Mouse (Mus musculus) CH12.LX (cell line): Measurements from ENCODE around the gene Apex1. TPM values are rescaled to one million over a fixed set of nuclear protein-coding genes. Genes with fewer than 3 reads are reported as not detected.
A peak's percentile ranks its signal among the peaks of the same experiment; 100 is the strongest.

Experiments used
- DNase-seq: peaks from one replicate; pipeline ENCODE4 v3.0.0-alpha.2; 2013; ENCODE audit errors: extremely low read depth
- H3K27ac ChIP-seq: 2 replicates; pipeline ENCODE4 v1.5.1; 2012; ENCODE audit warnings: low read depth, mild to moderate bottlenecking, control low read depth, moderate library complexity; ENCODE audit not compliant: insufficient read depth
- H3K27me3 ChIP-seq: replicated peaks from 2 replicates; pipeline ENCODE3; 2012; ENCODE audit warnings: inconsistent platforms
- H3K36me3 ChIP-seq, 2 experiments: replicated peaks in 1 of 2; 2 replicates each; pipeline versions ENCODE3 to v1.6.1; 2012; ENCODE audit warnings: inconsistent platforms in 1 of 2, low read length in 1 of 2, mild to moderate bottlenecking in 1 of 2, mixed read lengths in 1 of 2, moderate library complexity in 1 of 2; ENCODE audit not compliant: control insufficient read depth in 1 of 2, insufficient read depth in 1 of 2
- H3K4me1 ChIP-seq, 2 experiments: 2 replicates each; pipeline ENCODE4 v1.6.1; 2012; ENCODE audit warnings: inconsistent platforms in 1 of 2, moderate library complexity in 1 of 2; ENCODE audit not compliant: insufficient read depth in 2 of 2, control insufficient read depth in 1 of 2
- H3K4me2 ChIP-seq: 2 replicates; pipeline ENCODE4 v1.6.1; 2012; ENCODE audit warnings: low read depth, mild to moderate bottlenecking, control low read depth; ENCODE audit not compliant: poor library complexity, insufficient read depth, severe bottlenecking
- H3K4me3 ChIP-seq, 3 experiments: fragments of 150-350 bp in 1 of 3; sonication (generic) in 1 of 3; replicated peaks in 1 of 3; 2 replicates each; pipeline versions ENCODE3 to v1.5.1; 2011 to 2012; ENCODE audit warnings: low read depth in 2 of 3, low read length in 2 of 3, mild to moderate bottlenecking in 2 of 3, moderate library complexity in 2 of 3, control low read depth in 1 of 3, improper control_type of control experiment in 1 of 3, inconsistent platforms in 1 of 3, mixed read lengths in 1 of 3; ENCODE audit not compliant: poor library complexity in 1 of 3
- H3K79me2 ChIP-seq: replicated peaks from 2 replicates; pipeline ENCODE4 v1.6.1; 2012; ENCODE audit warnings: mild to moderate bottlenecking, moderate library complexity; ENCODE audit not compliant: control insufficient read depth, poor library complexity, insufficient read depth, severe bottlenecking; ENCODE audit errors: extremely low read depth
- H3K9ac ChIP-seq: 2 replicates; pipeline ENCODE4 v1.6.1; 2012; ENCODE audit warnings: low read depth, mild to moderate bottlenecking, control low read depth, moderate library complexity; ENCODE audit not compliant: insufficient read depth
- H3K9me3 ChIP-seq: replicated peaks from 2 replicates; pipeline ENCODE3; 2012; ENCODE audit warnings: low read length, inconsistent platforms, mixed read lengths
- BHLHE40 ChIP-seq: IDR thresholded peaks from 2 replicates; pipeline ENCODE4 v1.6.1; 2011; ENCODE audit warnings: mild to moderate bottlenecking, low read depth, low read length, improper control_type of control experiment
- CHD1 ChIP-seq: IDR thresholded peaks from 2 replicates; pipeline ENCODE4 v1.6.1; 2012; ENCODE audit warnings: low read depth, low read length, improper control_type of control experiment, inconsistent platforms
- CHD2 ChIP-seq: IDR thresholded peaks from 2 replicates; pipeline ENCODE4 v1.6.1; 2011; ENCODE audit warnings: low read length, improper control_type of control experiment
- CTCF ChIP-seq, 2 experiments: IDR thresholded peaks in 1 of 2; conservative IDR thresholded peaks in 1 of 2; 2 replicates each; pipeline ENCODE4 v1.5.1; 2011 to 2012; ENCODE audit warnings: low read depth in 2 of 2, low read length in 2 of 2, improper control_type of control experiment in 1 of 2, inconsistent platforms in 1 of 2, mild to moderate bottlenecking in 1 of 2, moderate library complexity in 1 of 2
- E2F4 ChIP-seq: IDR thresholded peaks from 2 replicates; pipeline ENCODE4 v1.6.1; 2011; ENCODE audit warnings: low read depth, low read length, improper control_type of control experiment; ENCODE audit not compliant: insufficient replicate concordance
- ELF1 ChIP-seq: IDR thresholded peaks from 2 replicates; pipeline ENCODE4 v1.6.1; 2014; ENCODE audit warnings: low read depth, mild to moderate bottlenecking, inconsistent platforms, low read length, improper control_type of control experiment
- EP300 ChIP-seq: IDR thresholded peaks from 2 replicates; pipeline ENCODE4 v1.6.1; 2011; ENCODE audit warnings: low read length, improper control_type of control experiment
- ETS1 ChIP-seq: conservative IDR thresholded peaks from 2 replicates; pipeline ENCODE4 v1.6.1; 2012; ENCODE audit warnings: low read depth, mild to moderate bottlenecking, inconsistent platforms, low read length, improper control_type of control experiment, moderate library complexity
- GABPA ChIP-seq: IDR thresholded peaks from 2 replicates; pipeline ENCODE4 v1.6.1; 2012; ENCODE audit warnings: low read depth, low read length, improper control_type of control experiment, inconsistent platforms; ENCODE audit not compliant: insufficient replicate concordance
- HCFC1 ChIP-seq: IDR thresholded peaks from 2 replicates; pipeline ENCODE4 v1.6.1; 2012; ENCODE audit warnings: low read depth, mild to moderate bottlenecking, inconsistent platforms, low read length, improper control_type of control experiment
- IRF4 ChIP-seq: IDR thresholded peaks from 2 replicates; pipeline ENCODE4 v1.6.1; 2014; ENCODE audit warnings: low read depth, mild to moderate bottlenecking, inconsistent platforms, low read length, improper control_type of control experiment
- JUN ChIP-seq: IDR thresholded peaks from 2 replicates; pipeline ENCODE4 v1.6.1; 2011; ENCODE audit warnings: low read depth, mild to moderate bottlenecking, low read length, improper control_type of control experiment, moderate library complexity; ENCODE audit not compliant: insufficient read depth
- JUND ChIP-seq: conservative IDR thresholded peaks from 2 replicates; pipeline ENCODE4 v1.6.1; 2011; ENCODE audit warnings: low read depth, low read length, improper control_type of control experiment
- KAT2A ChIP-seq: IDR thresholded peaks from 2 replicates; pipeline ENCODE4 v1.6.1; 2012; ENCODE audit warnings: low read length, improper control_type of control experiment, inconsistent platforms; ENCODE audit not compliant: insufficient replicate concordance
- MAFK ChIP-seq: IDR thresholded peaks from 2 replicates; pipeline ENCODE4 v1.6.1; 2011; ENCODE audit warnings: low read length, improper control_type of control experiment; ENCODE audit not compliant: insufficient replicate concordance
- MAX ChIP-seq: IDR thresholded peaks from 2 replicates; pipeline ENCODE4 v1.6.1; 2011; ENCODE audit warnings: low read length, improper control_type of control experiment
- MAZ ChIP-seq: IDR thresholded peaks from 2 replicates; pipeline ENCODE4 v1.6.1; 2012; ENCODE audit warnings: low read depth, mild to moderate bottlenecking, inconsistent platforms, low read length, improper control_type of control experiment, moderate library complexity
- MEF2A ChIP-seq: IDR thresholded peaks from 2 replicates; pipeline ENCODE4 v1.6.1; 2014; ENCODE audit warnings: low read depth, mild to moderate bottlenecking, inconsistent platforms, low read length, improper control_type of control experiment, borderline replicate concordance
- MXI1 ChIP-seq: IDR thresholded peaks from 2 replicates; pipeline ENCODE4 v1.6.1; 2011; ENCODE audit warnings: mild to moderate bottlenecking, low read depth, low read length, improper control_type of control experiment
- MYC ChIP-seq: IDR thresholded peaks from 2 replicates; pipeline ENCODE4 v1.6.1; 2011; ENCODE audit warnings: low read depth, mild to moderate bottlenecking, improper control_type of control experiment, low read length
- NELFE ChIP-seq: IDR thresholded peaks from 2 replicates; pipeline ENCODE4 v1.6.1; 2011; ENCODE audit warnings: low read depth, low read length, improper control_type of control experiment
- NRF1 ChIP-seq: IDR thresholded peaks from 2 replicates; pipeline ENCODE4 v1.6.1; 2014; ENCODE audit warnings: low read depth, mild to moderate bottlenecking, inconsistent platforms, low read length, improper control_type of control experiment, moderate library complexity
- PAX5 ChIP-seq: IDR thresholded peaks from 2 replicates; pipeline ENCODE4 v1.6.1; 2012; ENCODE audit warnings: low read length, inconsistent platforms, mixed read lengths
- POLR2A ChIP-seq: IDR thresholded peaks from 2 replicates; pipeline ENCODE4 v1.6.1; 2011; ENCODE audit warnings: low read depth, mild to moderate bottlenecking, improper control_type of control experiment, low read length
- POLR2AphosphoS2 ChIP-seq: IDR thresholded peaks from 2 replicates; pipeline ENCODE4 v1.6.1; 2011; ENCODE audit warnings: low read depth, low read length, improper control_type of control experiment
- RAD21 ChIP-seq: IDR thresholded peaks from 2 replicates; pipeline ENCODE4 v1.6.1; 2011; ENCODE audit warnings: low read depth, mild to moderate bottlenecking, low read length, improper control_type of control experiment, moderate library complexity
- RCOR1 ChIP-seq: conservative IDR thresholded peaks from 2 replicates; pipeline ENCODE4 v1.6.1; 2012; ENCODE audit warnings: low read depth, mild to moderate bottlenecking, inconsistent platforms, low read length, improper control_type of control experiment
- SIN3A ChIP-seq: IDR thresholded peaks from 2 replicates; pipeline ENCODE4 v1.6.1; 2012; ENCODE audit warnings: low read length, improper control_type of control experiment, inconsistent platforms
- SMC3 ChIP-seq: IDR thresholded peaks from 2 replicates; pipeline ENCODE4 v1.6.1; 2011; ENCODE audit warnings: low read depth, low read length, improper control_type of control experiment
- TBP ChIP-seq: conservative IDR thresholded peaks from 2 replicates; pipeline ENCODE4 v1.6.1; 2011; ENCODE audit warnings: low read depth, low read length, improper control_type of control experiment
- TCF12 ChIP-seq: IDR thresholded peaks from 2 replicates; pipeline ENCODE4 v1.6.1; 2014; ENCODE audit warnings: low read depth, mild to moderate bottlenecking, inconsistent platforms, low read length, improper control_type of control experiment
- UBTF ChIP-seq: IDR thresholded peaks from 2 replicates; pipeline ENCODE4 v1.6.1; 2012; ENCODE audit warnings: low read depth, mild to moderate bottlenecking, inconsistent platforms, low read length, improper control_type of control experiment, moderate library complexity
- USF1 ChIP-seq: IDR thresholded peaks from 2 replicates; pipeline ENCODE4 v1.6.1; 2014; ENCODE audit warnings: low read depth, mild to moderate bottlenecking, inconsistent platforms, low read length, improper control_type of control experiment
- USF2 ChIP-seq: conservative IDR thresholded peaks from 2 replicates; pipeline ENCODE4 v1.6.1; 2011; ENCODE audit warnings: low read depth, low read length, improper control_type of control experiment
- ZC3H11A ChIP-seq: IDR thresholded peaks from 2 replicates; pipeline ENCODE4 v1.6.1; 2012; ENCODE audit warnings: low read depth, mild to moderate bottlenecking, inconsistent platforms, low read length, improper control_type of control experiment
- ZKSCAN1 ChIP-seq: IDR thresholded peaks from 2 replicates; pipeline ENCODE4 v1.6.1; 2012; ENCODE audit warnings: low read depth, inconsistent platforms, low read length, improper control_type of control experiment, borderline replicate concordance
- ZMIZ1 ChIP-seq: IDR thresholded peaks from 2 replicates; pipeline ENCODE4 v1.6.1; 2012; ENCODE audit warnings: low read depth, mild to moderate bottlenecking, inconsistent platforms, low read length, improper control_type of control experiment
- ZNF384 ChIP-seq: IDR thresholded peaks from 2 replicates; pipeline ENCODE4 v1.6.1; 2012; ENCODE audit warnings: low read depth, low read length, improper control_type of control experiment, inconsistent platforms
- dilution Hi-C: fragments of 300-500 bp; cut with MboI; formaldehyde crosslinking; loops from 2 replicates; pipeline ENCODE4 v1.14.3; 2020; ENCODE audit warnings: low sequenced_read_pairs; ENCODE audit not compliant: extremely low pct_unique_long_range_greater_than_20kb, extremely low pct_ligation_motif_present
- in situ Hi-C: fragments of 300-500 bp; cut with MboI; formaldehyde crosslinking; loops from 3 replicates; pipeline ENCODE4 v1.14.3; 2019; ENCODE audit warnings: low sequenced_read_pairs, low pct_ligation_motif_present, low pct_unique_long_range_greater_than_20kb, mixed read lengths
- polyA plus RNA-seq: library from polyadenylated mRNA; unstranded; fragments of >175 nt; gene quantifications from 2 replicates; pipeline ENCODE4 v1.2.1, GENCODE M21; 2012; ENCODE audit warnings: low read depth; ENCODE audit not compliant: insufficient read length
- total RNA-seq, 2 experiments: library from RNA; depleted of rRNA; stranded (reverse); fragments of 300-350 nt in 1 of 2; fragments of >200 nt in 1 of 2; gene quantifications; 2 replicates each; pipeline ENCODE4 v1.2.3; 2012 to 2014

Gene Apex1
- total and polyA plus RNA-seq, 3 experiments, result 178 to 427 (median 353) TPM

- dilution Hi-C loops, result no loop called here
- H3K36me3 ChIP-seq, result peaks cover 35 to 59% of the 10 kb centered on the region in 2 experiments
- in situ Hi-C loops, result loop anchor here (5.0 to 10.0 kb wide), 2 partner anchors 124 to 134 kb away; partner anchors contain the start of genes Ccnb1ip1 and Parp2
Measured at GRCm38 (mm10) chr14:50930754-50931492, 6.2 kb downstream of the Apex1 start, which contains the start of the genes Pip4p1 and Pnp. Gene Pip4p1, minus strand, starts transcription at chr14:50930856. Gene Pnp, plus strand, starts transcription at chr14:50931082.

GRCm38 (mm10) chr14:50931493-50932020 is 6.8 kb downstream of the Apex1 start:
- no peaks in the 10 kb centered on the region for H3K9me3 ChIP-seq
- peak overlapping the region; percentile 26; the same call in 1 of the 2 replicates for H3K9ac ChIP-seq
- in situ Hi-C loops, result loop anchor here (5.0 to 10.0 kb wide), 2 partner anchors 124 to 133 kb away; partner anchors contain the start of genes Ccnb1ip1 and Parp2
- peaks cover 8% of the 10 kb centered on the region for H3K79me2 ChIP-seq
- peak overlapping the region; percentile 86 for H3K4me2 ChIP-seq
- dilution Hi-C loops, result no loop called here
- H3K4me3 ChIP-seq, result peak overlapping the region; percentile 52 to 90 (median 86)
- DNase-seq, result no peak
- no peaks in the 10 kb centered on the region for H3K27me3 ChIP-seq
- H3K36me3 ChIP-seq, result peaks cover 36 to 56% of the 10 kb centered on the region in 2 experiments
- TF ChIP-seq POLR2A (no peak), NRF1 (peak; percentile 53; the same call in 1 of the 2 replicates), MXI1 (no peak), IRF4 (peak; percentile 36; the same call in 1 of the 2 replicates), JUN (no peak; the same call in 1 of the 2 replicates), E2F4 (no peak), CTCF (conservative IDR thresholded peaks at IDR 0.05 in 1 of 2, IDR thresholded peaks at IDR 0.05 in 1 of 2; ENCODE audit: low read depth in 2 of 2, low read length in 2 of 2) (no peak), ELF1 (no peak)
- TF ChIP-seq, all 38 proteins: peak for 2
- H3K27ac ChIP-seq, result peak overlapping the region; percentile 65
- H3K4me1 ChIP-seq, result peaks cover 2 to 46% of the 10 kb centered on the region in 2 experiments; a peak in 2 of 4 replicates

More at GRCm38 (mm10) chr14:50930754-50931492, 6.2 kb downstream of the Apex1 start, which contains the start of the genes Pip4p1 and Pnp:
- Histone ChIP-seq H3K9me3 (no peaks in the 10 kb centered on the region), H3K27me3 (no peaks in the 10 kb centered on the region), H3K79me2 (peaks cover 12% of the 10 kb centered on the region), H3K27ac (peak within 1 kb of the TSS; percentile 90), H3K4me2 (peak within 1 kb of the TSS; percentile 86), H3K4me1 (peaks cover 0 to 49% of the 10 kb centered on the region in 2 experiments; a peak in 2 of 4 replicates), H3K9ac (peak within 1 kb of the TSS; percentile 90), H3K4me3 (peak within 1 kb of the TSS; percentile 86 to 94 (median 90))
- TF ChIP-seq EP300, result no peak
- TF ChIP-seq ZMIZ1, result peak; percentile 84
- peak; percentile 62 for TF ChIP-seq NELFE
- no peak for TF ChIP-seq CHD1
- no peak for TF ChIP-seq ZKSCAN1
- TF ChIP-seq TBP, result 0 out of 2 replicates have a peak, but pooled peaks have one; percentile 29
- no peak for TF ChIP-seq JUND
- TF ChIP-seq JUN, result no peak
- peak; percentile 92; the same call in 1 of the 2 replicates for TF ChIP-seq MYC
- peak; percentile 96 for TF ChIP-seq MXI1
- TF ChIP-seq SIN3A, result peak; percentile 95
- no peak for TF ChIP-seq SMC3
- peak; percentile 64; the same call in 1 of the 2 replicates for TF ChIP-seq POLR2A
- no peak for TF ChIP-seq ZC3H11A
- peak; percentile 100 for TF ChIP-seq MAX
- TF ChIP-seq UBTF, result no peak
- TF ChIP-seq RAD21, result no peak
- peak; percentile 68 for TF ChIP-seq HCFC1
- peak; percentile 84 for TF ChIP-seq ELF1
- TF ChIP-seq ETS1, result peak; percentile 95
- TF ChIP-seq GABPA, result peak; percentile 31; the same call in 1 of the 2 replicates
- no peak; the same call in none of the 2 replicates for TF ChIP-seq POLR2AphosphoS2
- no peak; the same call in 1 of the 2 replicates for TF ChIP-seq MAZ
- 0 out of 2 replicates have a peak, but pooled peaks have one; percentile 34 for TF ChIP-seq KAT2A
- no peak; the same call in 1 of the 2 replicates for TF ChIP-seq MAFK
- peak; percentile 100 for TF ChIP-seq BHLHE40
- peak; percentile 72 for TF ChIP-seq CHD2
- peak; percentile 98 for TF ChIP-seq USF2
- peak; percentile 84 for TF ChIP-seq MEF2A
- no peak for TF ChIP-seq ZNF384
- no peak for TF ChIP-seq CTCF (conservative IDR thresholded peaks at IDR 0.05 in 1 of 2, IDR thresholded peaks at IDR 0.05 in 1 of 2; ENCODE audit: low read depth in 2 of 2, low read length in 2 of 2)
- peak; percentile 88 for TF ChIP-seq NRF1
- no peak; the same call in none of the 2 replicates for TF ChIP-seq RCOR1
- peak; percentile 78 for TF ChIP-seq IRF4
- TF ChIP-seq USF1, result peak; percentile 96
- peak; percentile 84 for TF ChIP-seq TCF12
- no peak for TF ChIP-seq PAX5
- no peak; the same call in 1 of the 2 replicates for TF ChIP-seq E2F4
- peak; percentile 99 for DNase-seq
